Mouse (Mus musculus) retina, postnatal 7 days (tissue): ENCODE results near the gene Trhr2.

Experiments
- DNase-seq: peaks from one replicate; pipeline ENCODE4 v3.0.0-alpha.2; 2012; ENCODE audit warnings: low read depth, low spot score

The Trhr2 gene

DNA sequence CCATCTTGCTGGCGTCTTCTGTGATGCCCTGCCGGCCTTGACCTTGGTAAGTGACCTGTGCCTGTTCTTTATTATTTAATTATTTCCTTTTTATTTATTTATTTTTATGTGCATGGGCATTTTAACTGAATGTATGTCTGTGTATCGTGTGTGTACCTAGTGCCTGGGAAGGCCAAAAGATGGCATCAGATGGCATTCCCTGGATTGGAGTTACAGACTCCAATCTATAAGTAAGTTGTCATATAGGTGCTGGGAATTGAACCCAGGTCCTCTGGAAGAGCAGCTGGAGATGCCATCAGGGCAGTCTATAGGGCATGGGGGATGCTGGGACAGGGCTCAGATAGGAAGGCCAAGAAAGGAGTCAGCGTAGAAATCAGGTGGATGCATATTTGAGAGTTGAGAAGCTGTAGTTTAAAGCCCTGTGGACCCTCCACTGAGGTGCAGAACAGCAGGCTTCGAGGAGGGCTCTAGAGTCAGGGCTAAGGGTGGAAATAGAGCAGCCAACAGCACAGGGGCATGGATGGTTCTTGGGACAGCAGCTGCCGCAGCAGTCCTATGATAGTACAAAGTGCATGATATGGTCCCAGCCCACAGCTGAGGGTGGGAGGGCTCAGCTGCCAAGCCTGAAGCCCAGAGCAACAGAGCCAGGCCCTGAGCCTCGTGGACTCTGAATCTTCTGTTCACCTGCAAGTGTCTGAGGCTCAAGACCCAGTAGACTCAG, at the start of gene Trhr2:
Gene Trhr2 (minus strand): TSS at position 51 of the 721 bp plus-strand sequence.
- DNase-seq, result no peak

DNA sequence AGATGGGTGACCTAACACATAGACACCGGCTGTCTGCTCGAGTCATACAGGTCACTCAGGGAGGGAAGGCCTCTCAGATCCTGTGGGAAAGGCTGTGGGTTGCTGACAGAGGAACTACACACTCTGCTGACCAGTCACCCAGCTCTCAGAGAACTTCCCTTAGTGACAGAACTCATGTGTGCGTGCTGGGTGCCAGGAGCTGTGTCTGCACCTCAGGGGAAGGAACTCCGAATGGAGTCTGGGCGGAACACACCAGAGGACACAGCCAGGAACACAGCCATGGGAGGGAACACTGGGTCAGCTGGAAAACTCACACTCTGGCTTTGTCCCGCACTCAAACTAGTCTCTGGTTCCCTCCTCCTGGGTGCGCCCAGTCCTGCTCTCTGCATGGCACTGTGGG, 47.1 kb upstream of the Trhr2 start:
- DNase-seq, result no peak

DNA sequence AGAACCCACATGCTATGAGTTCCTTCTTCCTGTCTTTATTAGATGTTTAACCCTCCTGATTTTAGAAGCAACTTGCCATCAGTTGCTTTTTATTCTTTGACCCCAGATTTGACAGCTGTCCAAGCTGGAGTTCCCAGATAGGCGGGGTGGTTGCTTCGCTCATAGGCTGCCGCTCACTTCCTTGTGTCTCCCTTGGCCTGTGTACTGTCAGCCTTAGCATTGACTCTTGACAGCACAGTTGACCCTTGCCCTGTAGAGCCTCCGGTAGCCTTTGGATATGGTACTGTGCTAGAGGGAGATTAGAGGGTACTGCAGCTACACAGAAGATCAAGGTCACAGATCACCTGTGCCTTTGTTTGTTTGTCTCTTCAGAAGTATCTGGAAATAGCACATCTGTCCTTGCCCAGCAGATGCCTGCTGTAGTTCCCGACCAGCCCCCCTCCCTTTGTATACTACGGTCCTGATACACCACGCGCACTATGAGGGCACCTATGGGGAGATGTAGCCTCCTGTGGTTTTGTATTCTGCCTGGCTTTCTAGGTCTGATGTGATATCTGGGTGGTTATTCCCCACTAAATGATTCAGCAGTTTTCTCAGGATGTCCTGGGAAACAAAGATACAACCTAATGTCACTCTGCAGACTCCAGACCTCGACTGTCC, 44.7 kb upstream of the Trhr2 start:
- DNase-seq, result no peak

DNA sequence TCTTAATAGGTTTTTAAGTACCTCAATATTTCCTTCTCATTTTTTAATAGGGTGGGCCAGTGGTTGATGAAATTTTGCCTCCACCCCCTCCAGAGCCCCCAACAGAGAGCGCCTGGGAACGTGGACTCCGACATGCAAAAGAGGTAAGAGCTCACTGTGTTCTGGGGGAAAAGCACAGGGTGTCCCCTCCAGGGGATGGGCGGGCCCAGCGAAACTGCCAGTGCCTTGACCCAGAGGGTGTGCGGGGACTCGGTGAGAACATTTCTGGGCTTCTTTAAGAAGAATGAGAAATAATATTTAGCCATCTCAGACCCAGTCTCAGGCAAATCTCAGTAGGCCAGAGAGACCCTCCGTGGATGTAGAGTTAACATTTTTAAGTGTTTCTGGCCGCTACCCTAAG, 37.6 kb upstream of the Trhr2 start:
- DNase-seq, result no peak

DNA sequence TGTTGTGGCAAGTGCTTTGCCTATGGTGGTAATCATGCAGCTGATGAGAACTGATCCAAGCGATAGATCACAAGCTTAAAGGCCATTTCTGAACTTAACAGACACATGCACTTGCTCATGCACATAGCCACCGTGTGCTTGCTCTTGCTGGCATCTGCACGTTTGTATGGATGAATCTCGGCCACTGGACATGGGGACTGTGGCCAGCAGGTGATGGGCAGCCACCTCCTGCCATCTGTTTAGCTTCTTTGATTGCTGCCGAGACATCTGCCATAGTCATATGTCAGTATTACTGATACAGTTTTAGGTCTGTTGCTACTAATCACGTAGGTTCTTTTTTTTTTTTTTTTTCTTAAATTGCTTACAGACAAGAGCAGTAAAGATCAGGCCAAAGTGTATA, 34.7 kb upstream of the Trhr2 start:
- DNase-seq, result no peak

DNA sequence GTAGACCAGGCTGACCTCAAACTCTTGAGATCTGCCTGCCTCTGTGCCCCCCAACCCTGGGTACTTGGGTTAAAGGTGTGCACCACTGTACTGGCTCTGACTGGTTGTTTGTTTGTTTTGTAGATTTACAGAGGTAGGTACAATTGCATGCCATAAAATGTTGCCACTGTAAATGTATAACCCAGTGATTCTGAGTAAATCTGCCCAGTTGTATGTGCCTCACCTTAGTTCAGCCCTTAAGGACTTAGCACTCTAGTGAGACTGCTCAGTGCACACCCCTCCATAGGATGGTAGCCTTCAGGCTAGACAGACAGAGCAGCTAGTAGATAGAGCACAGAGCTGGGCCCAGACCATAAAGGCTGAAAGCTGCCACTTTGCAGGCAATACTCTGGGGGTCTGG, 33.2 kb upstream of the Trhr2 start:
- DNase-seq, result no peak

DNA sequence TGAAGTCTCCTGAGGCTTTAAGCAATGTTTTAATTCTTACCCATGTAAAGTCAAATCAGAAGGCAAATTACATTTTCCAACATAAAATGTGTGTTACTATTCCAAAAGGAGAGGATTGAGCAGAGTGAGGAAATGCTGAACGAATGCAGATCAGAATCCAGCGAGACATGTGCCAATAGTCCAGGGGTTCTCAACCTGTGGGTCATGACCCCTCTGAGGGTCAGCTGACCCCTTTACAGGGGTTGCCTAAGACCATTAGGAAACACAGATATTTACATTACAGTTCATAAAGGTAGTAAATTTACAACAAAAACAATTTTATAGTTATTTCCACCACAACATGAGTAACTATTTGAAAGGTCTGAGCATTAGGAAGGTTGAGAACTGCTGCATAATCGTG, 30.2 kb upstream of the Trhr2 start:
- DNase-seq, result no peak

DNA sequence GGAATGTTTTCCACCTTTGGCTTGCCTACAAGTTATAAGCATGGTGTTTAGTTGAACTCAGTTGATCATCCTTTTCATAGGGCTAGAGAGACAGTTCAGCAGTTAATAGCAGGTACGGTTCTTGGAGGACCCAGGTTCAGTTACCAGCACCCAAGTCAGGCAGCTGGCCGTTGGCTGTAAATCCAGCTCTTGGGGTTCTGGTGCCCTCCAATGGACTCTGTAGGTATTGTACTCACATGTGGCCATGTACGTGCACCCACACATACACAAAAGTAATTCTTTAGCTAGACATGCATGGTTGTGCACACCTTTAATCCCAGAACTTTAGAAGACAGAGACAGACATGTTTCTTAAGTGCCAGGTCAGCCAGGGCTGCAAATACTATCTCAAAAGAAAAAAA, 28.8 kb upstream of the Trhr2 start:
- no peak for DNase-seq

DNA sequence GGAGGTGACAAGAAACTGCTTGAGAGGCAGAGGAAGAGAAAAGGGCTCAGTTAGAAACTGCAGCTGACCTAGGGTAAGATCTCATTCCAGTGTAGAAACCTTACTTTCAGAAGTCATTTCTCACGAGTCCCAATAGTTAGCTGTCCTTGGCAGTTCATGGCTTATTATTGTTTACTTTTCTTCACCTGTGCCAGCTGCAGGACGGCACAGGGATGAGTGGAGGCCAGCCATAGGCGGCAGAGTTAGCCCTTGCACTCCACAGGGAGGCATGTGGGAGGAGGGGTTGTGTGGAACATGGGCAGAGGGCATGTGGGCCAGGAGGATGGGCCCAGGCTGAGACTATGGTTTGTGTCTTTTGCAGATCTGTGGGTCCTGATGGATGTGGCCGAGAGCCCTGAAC, 22.5 kb upstream of the Trhr2 start:
- DNase-seq, result no peak

DNA sequence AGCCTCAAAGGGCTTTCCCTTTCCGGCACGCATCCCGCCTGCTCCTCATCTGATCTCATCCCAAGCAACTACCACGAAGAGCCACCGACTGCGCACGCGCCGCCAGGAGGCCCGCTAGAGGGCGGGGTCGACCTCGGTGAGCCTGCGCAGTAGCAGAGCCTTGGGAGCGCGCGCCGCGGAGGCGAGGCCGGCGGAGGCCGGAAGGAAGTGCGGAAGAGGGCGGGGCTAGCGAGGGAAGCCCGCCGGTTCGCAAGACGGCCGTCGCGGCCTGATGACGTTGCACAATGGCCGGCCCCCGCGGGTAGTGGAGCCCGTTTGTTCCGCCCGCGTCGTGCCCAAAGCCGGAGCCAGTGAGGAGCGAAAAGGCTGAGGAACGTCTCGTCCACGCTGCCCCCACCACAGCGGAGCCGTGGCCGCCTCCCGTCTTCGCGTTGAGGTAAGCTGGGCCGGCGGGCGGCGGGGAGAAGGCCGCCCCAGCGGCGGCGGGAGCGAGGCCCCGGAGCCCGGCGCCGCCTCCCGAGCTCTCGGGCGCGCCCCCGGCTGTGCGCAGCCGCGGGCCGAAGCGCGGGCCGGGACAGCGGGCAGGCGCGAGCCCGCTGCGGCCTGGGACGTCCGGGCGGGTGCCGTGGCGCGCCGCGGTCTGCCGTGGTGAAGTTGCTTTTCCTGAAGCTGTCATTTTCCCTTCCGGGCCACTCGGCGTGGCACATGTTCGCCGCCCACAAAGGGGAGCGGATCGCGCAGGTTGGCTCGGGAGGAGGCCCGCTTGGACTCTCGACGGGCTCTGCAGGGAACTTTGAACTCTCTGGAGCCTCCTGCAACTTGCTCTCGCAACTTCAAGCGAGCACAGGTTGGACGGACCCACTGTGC, 16.1 kb upstream of the Trhr2 start, which contains the start of gene Zc3h18:
Gene Zc3h18 (plus strand): TSS at position 245 of the 867 bp plus-strand sequence.
- peak; percentile 98 for DNase-seq

DNA sequence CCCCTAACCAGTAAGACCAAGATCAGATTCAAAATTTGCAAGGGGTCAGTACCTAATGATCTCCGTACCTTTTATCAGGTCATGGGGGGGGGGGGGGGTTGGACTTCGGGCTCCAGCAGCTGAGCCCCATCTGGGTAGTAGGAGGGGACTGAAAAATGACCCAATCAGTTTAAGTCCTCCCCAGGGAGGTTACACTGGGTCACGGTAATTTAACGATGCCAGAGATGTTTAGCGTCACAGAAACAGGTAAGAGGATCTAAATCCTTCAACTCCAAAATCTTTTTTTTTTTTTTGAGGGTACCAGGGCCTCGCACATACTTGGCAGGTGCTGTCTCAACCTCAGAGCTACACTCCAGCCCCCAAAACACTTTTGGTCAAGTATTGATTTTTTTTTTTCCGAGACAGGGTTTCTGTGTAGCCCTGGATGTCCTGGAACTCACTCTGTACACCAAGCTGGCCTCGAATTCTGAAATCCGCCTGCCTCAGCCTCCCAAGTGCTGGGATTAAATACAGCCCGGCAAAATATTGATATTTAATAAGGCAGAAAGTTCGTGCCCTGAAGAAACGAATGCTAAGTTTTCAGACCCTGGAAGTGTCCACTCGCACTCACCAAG, 15.3 kb upstream of the Trhr2 start:
- DNase-seq, result no peak

DNA sequence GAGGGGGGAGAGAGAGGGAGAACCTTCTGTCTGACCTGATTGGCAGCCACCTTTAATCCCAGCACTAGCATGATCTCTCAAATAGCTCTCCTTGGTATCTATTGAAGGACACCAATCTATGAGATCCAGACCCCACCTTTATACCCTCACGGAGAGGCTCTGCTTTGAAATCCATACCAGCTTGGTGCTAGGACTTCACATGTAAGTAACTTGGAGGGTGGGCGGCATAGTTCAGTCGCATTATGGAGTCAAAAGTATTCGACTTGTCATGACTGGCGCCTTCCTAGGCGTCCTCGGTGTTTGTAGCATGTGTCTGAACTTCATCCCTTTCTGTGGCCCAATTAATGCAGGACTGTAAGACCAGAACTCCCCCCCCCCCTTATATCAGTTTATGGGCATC, 14.8 kb upstream of the Trhr2 start:
- no peak for DNase-seq

DNA sequence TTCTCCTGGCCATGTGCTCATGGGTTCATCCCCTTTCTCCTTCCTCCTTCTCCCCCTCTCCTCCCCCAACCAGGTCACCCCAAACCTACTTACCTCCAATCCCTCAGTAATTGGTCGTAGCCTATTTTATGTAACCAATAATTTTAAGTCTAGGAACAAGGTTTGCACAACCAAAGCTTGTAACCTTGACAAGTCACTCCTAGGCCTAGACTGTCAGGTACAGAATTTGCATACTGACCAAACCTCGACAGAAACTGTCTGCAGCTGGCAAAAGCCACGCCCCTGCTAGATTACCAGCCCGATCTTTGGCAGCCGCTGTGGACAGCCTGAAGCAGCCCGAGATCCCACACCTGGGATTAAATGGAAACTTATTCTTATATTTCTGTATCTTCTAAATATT, 11.2 kb upstream of the Trhr2 start:
- no peak for DNase-seq

DNA sequence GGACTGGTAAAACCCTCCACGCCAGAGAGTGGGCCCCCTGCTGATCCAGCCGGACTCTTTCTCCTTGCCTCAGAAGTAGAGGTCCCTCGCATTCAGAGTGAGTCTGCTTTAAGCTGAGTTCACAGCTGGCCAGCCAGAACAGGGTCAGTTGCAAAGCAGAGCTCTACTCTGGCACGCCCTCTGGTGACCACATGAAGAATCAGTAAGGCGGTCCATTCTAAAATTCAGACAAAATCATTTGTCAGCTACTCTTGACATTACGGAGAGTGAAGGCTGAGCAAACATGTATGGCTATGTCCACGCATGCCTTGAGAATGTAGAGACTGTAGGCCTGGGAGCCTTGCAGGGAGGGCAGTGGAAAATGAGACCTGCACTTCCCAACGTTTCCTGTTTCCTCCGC, 9.1 kb upstream of the Trhr2 start:
- peak; percentile 49 for DNase-seq

DNA sequence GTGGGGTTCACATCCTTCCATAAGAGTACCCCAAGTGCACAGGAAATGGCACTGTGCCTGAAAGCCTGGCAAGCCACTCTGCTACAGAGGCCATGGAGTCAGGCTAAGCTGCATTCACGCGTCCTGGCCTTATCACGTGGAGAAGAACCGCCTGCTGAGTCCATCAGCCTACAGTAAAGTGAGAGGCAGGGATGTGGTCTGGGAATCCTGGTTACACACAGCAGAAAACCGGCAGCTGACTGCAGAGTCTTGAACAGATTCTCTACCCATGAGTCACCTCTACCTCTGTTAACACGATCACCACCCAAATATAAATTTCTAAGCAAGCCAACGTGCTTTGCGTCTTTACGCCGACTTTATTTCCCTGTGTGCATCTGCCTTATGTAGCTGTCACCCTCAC, 7.9 kb upstream of the Trhr2 start:
- DNase-seq, result no peak

DNA sequence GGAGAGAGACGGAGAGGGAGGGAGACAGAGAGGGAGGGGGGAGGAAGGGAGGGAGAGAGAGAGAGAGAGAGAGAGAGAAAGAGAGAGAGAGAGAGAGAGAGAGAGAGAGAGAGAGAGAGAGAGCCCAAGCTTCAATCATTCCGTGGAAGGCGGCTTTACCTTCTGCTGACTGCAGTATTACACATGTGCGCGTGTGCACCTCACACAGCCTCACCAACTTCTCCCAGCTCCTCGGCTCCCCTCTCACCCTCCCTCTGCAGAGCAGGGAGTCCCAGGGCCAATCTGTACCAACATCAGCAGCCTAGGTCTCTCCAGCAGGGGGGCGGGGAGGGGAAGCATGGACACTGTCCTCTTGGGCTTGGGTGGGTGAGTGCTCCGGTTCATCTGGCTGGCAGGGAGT, 2.4 kb upstream of the Trhr2 start:
- no peak for DNase-seq

DNA sequence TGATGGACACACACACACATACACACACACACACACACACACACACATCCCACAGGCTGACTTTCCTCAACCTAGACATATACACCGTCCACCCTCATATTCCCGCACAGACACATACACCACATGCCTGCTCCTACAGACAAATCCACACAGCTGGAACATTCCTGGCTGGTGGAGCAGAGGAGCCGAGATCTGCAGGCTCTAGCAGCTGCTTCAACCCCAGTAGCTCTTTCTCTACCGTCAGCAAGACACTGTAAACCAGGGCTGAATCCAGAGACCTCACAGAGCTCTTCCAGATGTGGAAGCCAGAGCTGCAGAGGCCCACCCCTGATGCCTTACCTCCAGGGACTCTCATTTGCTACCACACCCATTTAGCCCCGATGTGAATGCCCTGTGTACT, 1.7 kb upstream of the Trhr2 start:
- no peak for DNase-seq

DNA sequence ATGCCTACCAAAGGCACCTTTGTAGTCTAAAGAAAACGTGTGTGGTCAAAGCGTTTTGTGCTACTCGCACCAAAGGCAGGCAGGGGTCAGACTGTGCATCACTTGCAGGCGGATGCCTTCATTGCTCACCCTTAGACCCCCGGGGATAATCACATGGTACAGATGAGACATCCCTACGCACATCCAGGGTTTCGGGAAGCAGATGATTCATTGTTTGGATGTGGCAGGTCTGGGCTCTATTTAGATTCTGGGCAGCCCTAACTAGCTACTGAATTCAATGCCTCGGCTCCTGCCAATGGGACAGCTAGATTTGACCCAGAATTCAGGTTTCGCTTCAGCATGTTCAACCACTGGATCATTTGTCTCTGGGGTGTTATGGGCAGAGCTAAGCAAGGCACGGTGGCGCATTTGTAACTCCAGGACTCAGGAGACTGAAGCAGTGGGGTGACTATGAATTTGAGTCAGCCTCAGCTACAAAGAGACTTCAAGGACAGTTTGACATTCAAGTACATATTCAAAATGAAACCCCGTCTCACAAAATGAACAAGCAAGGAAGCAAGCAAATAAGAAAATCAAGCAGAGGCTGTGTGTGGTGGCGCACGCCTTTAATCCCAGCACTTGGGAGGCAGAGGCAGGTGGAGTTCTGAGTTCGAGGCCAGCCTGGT, 1.3 kb downstream of the Trhr2 start:
- no peak for DNase-seq

DNA sequence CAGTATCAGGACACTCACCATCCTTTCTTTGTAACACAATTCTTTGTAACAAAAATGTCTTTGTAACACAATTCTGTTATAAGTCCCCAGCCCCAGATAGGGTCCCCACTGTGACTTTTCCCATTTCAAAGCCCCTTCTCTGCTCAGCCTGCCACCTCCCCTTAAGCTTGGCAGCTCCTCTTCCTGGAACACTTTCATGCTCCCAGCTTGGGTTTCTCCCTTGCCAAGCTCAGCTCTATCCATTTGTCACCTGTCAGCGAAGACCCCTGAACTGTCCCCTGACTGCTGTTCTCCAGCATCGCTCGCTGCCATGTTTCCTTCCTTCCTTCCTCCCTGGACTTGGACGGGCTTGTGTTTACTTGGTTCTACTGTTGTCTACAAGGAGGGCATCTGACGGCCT, 2.9 kb downstream of the Trhr2 start:
- no peak for DNase-seq

DNA sequence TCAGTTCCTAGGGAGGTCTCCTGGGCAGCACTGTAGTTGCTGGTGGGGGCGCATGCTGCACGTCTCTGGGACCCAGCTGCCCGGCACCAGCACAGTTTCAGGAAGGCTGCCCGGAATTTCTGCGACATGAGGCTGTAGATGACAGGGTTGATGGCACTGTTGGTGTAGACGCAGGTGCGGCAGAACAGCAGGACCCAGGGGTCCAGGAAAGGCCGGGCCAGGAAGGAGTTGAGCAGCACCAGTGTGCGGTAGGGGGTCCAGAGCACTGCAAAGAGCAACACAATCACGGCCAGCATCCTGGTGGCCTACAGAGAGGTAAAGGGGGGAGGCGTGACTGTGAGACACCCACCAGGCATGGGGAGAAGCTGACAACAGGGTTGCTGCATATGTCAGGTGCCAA, 3.3 kb downstream of the Trhr2 start:
- DNase-seq, result no peak
